Mouse (Mus musculus): ENCODE measurements around the gene Olfr24.
"Not testable (repeated sequence)": the region's sequence is repeated elsewhere in the genome, so short reads cannot be mapped to it uniquely, and the experiment has no call there.

Olfr24 gene

GRCm38 (mm10) chr9:18763896-18764295, at the start of gene Olfr24:
TSS of gene Olfr24 (minus strand) at chr9:18763996.
- DNase-seq (ENCODE audit: low spot score in 2 of 2), result no peak

GRCm38 (mm10) chr9:18785316-18785715, 21.5 kb upstream of the Olfr24 start:
- DNase-seq (ENCODE audit: low spot score in 2 of 2), result no peak

GRCm38 (mm10) chr9:18779476-18779875, 15.7 kb upstream of the Olfr24 start:
- peak; percentile 4 to 5 for DNase-seq (ENCODE audit: low spot score in 2 of 2)

GRCm38 (mm10) chr9:18778981-18779380, 15.2 kb upstream of the Olfr24 start:
- DNase-seq (ENCODE audit: low spot score in 2 of 2), result no peak

- no peak for DNase-seq (ENCODE audit: low spot score in 2 of 2)
Observed at GRCm38 (mm10) chr9:18755595-18755994, 8.2 kb downstream of the Olfr24 start.

- DNase-seq (ENCODE audit: low spot score in 2 of 2), result no peak
Observed at GRCm38 (mm10) chr9:18744639-18745038, 19.2 kb downstream of the Olfr24 start.

GRCm38 (mm10) chr9:18734177-18734576, 29.6 kb downstream of the Olfr24 start:
- not testable (repeated sequence) for DNase-seq (ENCODE audit: low spot score in 2 of 2)

GRCm38 (mm10) chr9:18722712-18723099, 41.1 kb downstream of the Olfr24 start:
- no peak for DNase-seq (ENCODE audit: low spot score in 2 of 2)

GRCm38 (mm10) chr9:18721931-18722711, 41.7 kb downstream of the Olfr24 start:
- no peak for DNase-seq (ENCODE audit: low spot score in 2 of 2)

GRCm38 (mm10) chr9:18721011-18721410, 42.8 kb downstream of the Olfr24 start:
- no peak for DNase-seq (ENCODE audit: low spot score in 2 of 2)

- no peak for DNase-seq (ENCODE audit: low spot score in 2 of 2)
Observed at GRCm38 (mm10) chr9:18705628-18706027, 58.2 kb downstream of the Olfr24 start.
